Mouse (Mus musculus): ENCODE measurements around the gene Ldb3.

DNA sequence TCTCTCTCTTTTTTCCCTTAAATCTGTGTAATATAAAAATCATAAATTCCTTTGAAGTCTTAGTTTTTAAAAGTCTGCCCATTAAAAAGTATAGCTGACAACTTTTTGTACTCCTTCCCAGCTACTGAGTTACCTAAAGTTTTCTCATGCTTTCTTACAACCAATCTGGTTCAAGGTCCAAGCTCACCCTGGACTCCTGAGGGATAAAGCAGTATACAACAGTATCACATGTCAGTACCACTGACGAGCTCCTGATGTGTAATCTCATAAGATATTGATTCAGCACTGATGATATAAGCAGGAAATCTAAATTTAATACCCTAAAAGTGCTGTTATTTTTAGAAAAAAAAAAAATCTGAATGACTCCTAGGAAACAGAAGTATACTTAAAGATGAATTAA, 97.5 kb downstream of the Ldb3 start:
- TF ChIP-seq POLR2A (IDR thresholded peaks at IDR 0.05; ENCODE audit: control insufficient read depth, low read depth, low read length) (no peak), CTCF (IDR thresholded peaks at IDR 0.05; ENCODE audit: control insufficient read depth, insufficient read depth, insufficient replicate concordance, low read depth, low read length) (no peak)

Measured in testis, adult 2 months (tissue).